Mouse (Mus musculus) limb, embryonic 11.5 days (tissue): Measurements from ENCODE around the gene Acvr1b. TPM values are rescaled to one million over a fixed set of nuclear protein-coding genes. Genes with fewer than 3 reads are reported as not detected.

Experiments
- ATAC-seq: fragments of 200-750 bp; cut with Nextera tagmentation; 2 replicates; pipeline ENCODE4 v1.8.0; 2017; ENCODE audit warnings: low read depth; ENCODE audit not compliant: insufficient number of reproducible peaks, low FRiP score, low TSS enrichment
- DNase-seq: peaks from one replicate; pipeline ENCODE4 v3.0.0-alpha.2; 2015; ENCODE audit warnings: low spot score
- H3K27ac ChIP-seq: fragments of 300-500 bp; sonication (generic); replicated peaks from 2 replicates; pipeline ENCODE4 v1.5.1; 2014; ENCODE audit warnings: low read depth, mild to moderate bottlenecking, low read length
- H3K27me3 ChIP-seq: fragments of 300-500 bp; sonication (generic); 2 replicates; pipeline ENCODE4 v1.6.1; 2014; ENCODE audit warnings: mild to moderate bottlenecking, low read length, mixed read lengths; ENCODE audit not compliant: control insufficient read depth, insufficient read depth
- H3K36me3 ChIP-seq: fragments of 300-500 bp; sonication (generic); 2 replicates; pipeline ENCODE4 v1.6.1; 2014; ENCODE audit warnings: mild to moderate bottlenecking, low read length, moderate library complexity, mixed read lengths; ENCODE audit not compliant: control insufficient read depth, insufficient read depth
- H3K4me1 ChIP-seq: fragments of 300-500 bp; sonication (generic); 2 replicates; pipeline ENCODE4 v1.6.1; 2014; ENCODE audit warnings: low read length, mixed read lengths; ENCODE audit not compliant: control insufficient read depth, insufficient read depth
- H3K4me2 ChIP-seq: fragments of 300-500 bp; sonication (generic); 2 replicates; pipeline ENCODE4 v1.6.1; 2014; ENCODE audit warnings: low read depth, mild to moderate bottlenecking, moderate library complexity; ENCODE audit not compliant: severe bottlenecking
- H3K4me3 ChIP-seq: fragments of 300-500 bp; sonication (generic); 2 replicates; pipeline ENCODE4 v1.5.1; 2014; ENCODE audit warnings: low read depth, low read length
- H3K9ac ChIP-seq: fragments of 300-500 bp; sonication (generic); 2 replicates; pipeline ENCODE4 v1.6.1; 2014; ENCODE audit warnings: mild to moderate bottlenecking, low read length
- H3K9me3 ChIP-seq: fragments of 300-500 bp; sonication (generic); 2 replicates; pipeline ENCODE4 v1.6.1; 2016; ENCODE audit warnings: low read length; ENCODE audit not compliant: control insufficient read depth
- WGBS: fragments of 180-500 bp; shearing (Covaris S2); extraction: QIAGEN DNeasy Blood & Tissue Kit; methylation state at CpG from one replicate; pipeline ENCODE4 v1.1.7; 2014; 5-methylcytosine and 5-hydroxymethylcytosine counted together
- polyA plus RNA-seq: library from polyadenylated mRNA; unstranded; fragments of >200 nt; fragmentation: Nextera tagmentation; extraction: Ambion mirVana; gene quantifications from 2 replicates; pipeline ENCODE4 v1.2.1, GENCODE M21; 2014

The Acvr1b gene
- polyA plus RNA-seq, 1 experiment from 2014 or later = 9.4 TPM

DNA sequence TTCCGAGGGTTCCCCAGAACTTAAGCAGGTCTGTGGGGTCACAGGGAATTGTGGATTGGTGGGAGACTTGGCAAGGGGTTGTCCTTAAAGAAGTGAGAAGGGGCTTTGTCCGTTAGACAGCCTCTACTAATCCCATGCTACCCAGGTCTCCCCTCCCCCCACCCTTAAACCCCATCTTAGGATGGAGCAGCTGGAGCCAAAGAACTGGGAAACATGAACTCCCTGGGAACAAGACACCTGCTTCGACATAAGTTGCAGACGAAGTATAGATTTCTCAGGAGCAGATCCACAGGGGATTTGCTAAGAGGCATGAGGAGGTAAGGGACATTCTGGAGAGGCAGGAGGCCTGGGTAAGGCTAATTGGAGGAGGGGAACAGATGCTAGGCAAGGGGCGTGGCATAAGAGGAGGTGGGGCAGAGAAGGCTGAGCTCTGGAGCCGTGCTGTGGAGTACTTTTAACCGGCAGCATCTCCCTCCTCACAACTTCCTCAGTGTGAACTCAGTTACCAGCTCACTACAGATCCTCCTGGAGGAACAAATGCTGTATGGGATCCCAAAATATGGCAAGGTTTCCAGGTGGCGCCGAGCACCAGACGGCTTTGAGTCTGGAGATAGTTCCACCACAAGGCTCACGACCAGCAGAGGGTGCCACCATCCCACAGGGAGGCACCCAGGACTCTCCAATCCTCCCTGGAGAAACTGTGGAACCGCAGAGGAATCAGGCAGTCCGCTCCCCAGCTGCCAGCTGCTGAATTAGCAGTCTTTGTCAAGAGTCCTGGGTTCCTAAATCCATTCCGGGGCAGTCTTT lies 47.6 kb downstream of the Acvr1b start:
- Histone ChIP-seq H3K4me1 (peaks cover 33% of the 10 kb centered on the region), H3K27me3 (no peaks in the 10 kb centered on the region), H3K9me3 (no peaks in the 10 kb centered on the region), H3K4me2 (peak overlapping the region; percentile 43), H3K36me3 (no peaks in the 10 kb centered on the region), H3K4me3 (no peak overlapping the region), H3K27ac (peak overlapping the region; percentile 22; the same call in 1 of the 2 replicates), H3K9ac (peak overlapping the region; percentile 8; the same call in 1 of the 2 replicates)
- ATAC-seq = peak; percentile 64
- WGBS = 2% methylated on average over 14 of the region's 14 CpGs
- peak; percentile 83 for DNase-seq

DNA sequence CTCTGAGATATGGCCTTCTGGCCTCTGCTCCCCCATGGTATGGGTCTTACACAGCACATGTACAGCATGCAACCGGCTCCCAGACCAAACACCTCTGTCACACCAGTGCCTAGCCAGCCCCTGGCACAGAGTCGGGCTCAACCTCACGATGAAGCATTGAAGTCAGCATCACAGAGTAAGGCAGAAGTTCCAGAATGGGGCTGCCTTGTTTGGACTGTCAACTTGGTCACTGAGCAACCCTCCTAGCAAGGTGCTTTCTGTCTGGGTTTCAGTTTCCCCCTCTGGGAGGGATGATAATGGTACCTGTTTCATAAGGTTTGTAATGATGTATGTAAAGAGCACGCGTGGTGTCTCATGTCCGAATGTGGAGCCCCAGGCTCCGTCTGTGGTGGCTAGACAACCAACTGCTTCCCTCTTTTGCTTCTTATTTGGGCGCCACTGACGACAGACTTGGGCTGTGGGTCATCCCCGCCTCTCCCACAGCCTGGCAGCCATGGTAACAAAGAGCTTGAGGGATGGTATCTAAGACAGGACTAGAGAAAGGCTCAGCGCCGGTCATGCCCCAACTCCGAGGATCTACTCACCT lies 49.1 kb downstream of the Acvr1b start:
- H3K4me3 ChIP-seq = no peak overlapping the region
- DNase-seq (no peak), ATAC-seq (no peak)
- H3K9ac ChIP-seq = no peak overlapping the region
- H3K4me1 ChIP-seq = peaks cover 40% of the 10 kb centered on the region
- no peaks in the 10 kb centered on the region for H3K27me3 ChIP-seq
- no peak overlapping the region for H3K4me2 ChIP-seq
- H3K36me3 ChIP-seq = no peaks in the 10 kb centered on the region
- WGBS = 45% methylated on average over 13 of the region's 13 CpGs
- no peak overlapping the region for H3K27ac ChIP-seq
- H3K9me3 ChIP-seq = no peaks in the 10 kb centered on the region

DNA sequence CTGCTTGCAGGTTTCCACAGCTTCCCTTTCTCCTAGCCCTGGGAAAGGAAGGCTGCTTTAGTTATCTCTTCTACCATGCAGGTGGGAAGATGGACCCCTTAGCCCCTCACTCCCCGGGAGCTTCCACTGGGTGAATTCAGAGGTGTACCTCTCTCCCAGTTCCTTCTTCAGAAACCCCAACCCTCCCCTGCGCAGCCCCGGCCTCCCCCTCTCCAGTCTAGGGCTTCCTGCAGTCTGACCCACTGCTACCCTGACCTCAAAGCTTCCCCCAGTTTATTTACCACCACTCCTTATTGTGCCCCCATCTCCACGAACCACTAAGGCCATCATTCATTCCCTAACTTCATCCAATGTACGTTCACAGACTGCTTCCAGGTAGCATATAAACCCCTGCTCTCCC lies 49.7 kb downstream of the Acvr1b start:
- Histone ChIP-seq H3K4me1 (peaks cover 44% of the 10 kb centered on the region), H3K27ac (0 out of 2 replicates have a peak overlapping the region, but pooled peaks have one; percentile 30), H3K4me2 (peak overlapping the region; percentile 77), H3K9ac (peak overlapping the region; percentile 92; the same call in 1 of the 2 replicates), H3K4me3 (peak overlapping the region; percentile 82), H3K9me3 (no peaks in the 10 kb centered on the region), H3K27me3 (no peaks in the 10 kb centered on the region), H3K36me3 (no peaks in the 10 kb centered on the region)
- peak; percentile 28 for DNase-seq
- 7% methylated on average over 5 of the region's 5 CpGs for WGBS
- no peak for ATAC-seq

DNA sequence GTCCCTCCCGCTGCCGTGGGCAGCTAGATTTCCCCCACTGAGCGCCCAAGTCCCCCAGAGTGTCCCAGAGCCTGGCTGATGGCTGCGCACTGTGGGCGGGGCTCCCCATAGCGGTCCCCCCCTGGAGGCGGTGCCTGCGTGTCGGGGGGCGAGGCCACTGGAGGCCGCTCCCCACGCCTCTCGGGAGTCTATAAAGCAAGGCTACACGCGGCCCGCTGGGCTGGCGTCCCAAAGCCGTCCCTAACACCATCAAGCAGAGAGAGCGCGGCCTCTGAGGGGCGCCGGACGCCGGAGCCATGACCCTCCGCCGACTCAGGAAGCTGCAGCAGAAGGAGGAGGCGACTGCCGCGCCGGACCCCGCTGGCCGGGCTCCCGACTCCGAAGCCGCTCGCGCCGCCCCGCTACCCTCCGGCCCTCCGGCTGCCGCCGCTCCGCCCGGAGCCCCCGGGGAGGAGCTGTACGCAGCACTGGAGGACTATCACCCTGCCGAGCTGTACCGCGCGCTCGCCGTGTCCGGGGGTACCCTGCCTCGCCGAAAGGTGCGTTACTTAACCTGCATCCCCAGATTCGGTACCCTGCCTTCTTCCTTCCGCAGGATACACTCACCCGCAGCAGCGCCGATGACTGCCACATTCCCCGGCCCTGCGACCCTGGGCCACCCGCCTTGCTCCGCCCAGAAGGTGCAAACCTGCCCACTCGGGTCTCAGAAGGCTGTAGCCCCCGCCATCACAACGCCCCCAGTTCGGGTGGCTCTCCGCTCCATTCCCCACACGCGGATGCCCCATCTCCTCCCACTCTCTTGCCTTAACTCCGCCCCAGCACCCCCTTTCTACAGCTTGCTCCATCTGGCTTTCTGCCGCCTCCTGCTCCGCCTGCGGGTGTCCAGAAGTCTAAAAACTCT lies 50.4 kb downstream of the Acvr1b start, which contains the start of gene Grasp:
Gene Grasp, plus strand, starts transcription at position 183 of the 901 bp plus-strand sequence.
- Histone ChIP-seq H3K4me1 (peaks cover 47% of the 10 kb centered on the region), H3K27me3 (no peaks in the 10 kb centered on the region), H3K4me3 (peak within 1 kb of the TSS; percentile 82), H3K36me3 (no peaks in the 10 kb centered on the region), H3K4me2 (peak within 1 kb of the TSS; percentile 77), H3K9me3 (no peaks in the 10 kb centered on the region), H3K9ac (peak within 1 kb of the TSS; percentile 92), H3K27ac (peak within 1 kb of the TSS; percentile 74)
- under 1% methylated on average over 77 of the region's 77 CpGs for WGBS
- DNase-seq = peak; percentile 91
- ATAC-seq = peak; percentile 72

DNA sequence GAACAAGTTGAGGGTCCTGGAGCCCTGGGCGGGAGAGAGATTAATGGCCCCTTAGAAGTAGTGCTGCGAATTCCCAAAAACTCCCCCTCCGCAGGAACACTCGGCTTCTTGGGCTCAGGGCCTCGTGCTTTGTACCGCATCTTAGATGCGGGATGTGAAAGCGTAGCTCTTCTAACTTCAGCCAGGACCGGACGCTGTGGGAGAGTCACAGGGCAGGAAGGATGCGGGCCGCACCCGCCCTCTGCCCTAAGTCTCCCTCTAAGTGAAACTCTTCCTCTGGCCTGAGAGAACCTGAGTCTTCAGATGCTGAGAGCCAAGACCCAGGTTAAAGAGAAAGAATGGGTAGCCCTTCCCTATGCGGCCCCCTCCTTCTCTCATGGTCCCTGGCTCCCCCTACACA lies 51.1 kb downstream of the Acvr1b start:
- 2% methylated on average over 14 of the region's 14 CpGs for WGBS
- no peak for DNase-seq
- ATAC-seq = no peak
- H3K27ac ChIP-seq = peak overlapping the region; percentile 74
- peak overlapping the region; percentile 82 for H3K4me3 ChIP-seq
- no peaks in the 10 kb centered on the region for H3K27me3 ChIP-seq
- H3K9ac ChIP-seq = peak overlapping the region; percentile 92
- peaks cover 46% of the 10 kb centered on the region for H3K4me1 ChIP-seq
- H3K9me3 ChIP-seq = no peaks in the 10 kb centered on the region
- H3K36me3 ChIP-seq = peaks cover under 1% of the 10 kb centered on the region; the same call in 1 of the 2 replicates
- H3K4me2 ChIP-seq = peak overlapping the region; percentile 77

DNA sequence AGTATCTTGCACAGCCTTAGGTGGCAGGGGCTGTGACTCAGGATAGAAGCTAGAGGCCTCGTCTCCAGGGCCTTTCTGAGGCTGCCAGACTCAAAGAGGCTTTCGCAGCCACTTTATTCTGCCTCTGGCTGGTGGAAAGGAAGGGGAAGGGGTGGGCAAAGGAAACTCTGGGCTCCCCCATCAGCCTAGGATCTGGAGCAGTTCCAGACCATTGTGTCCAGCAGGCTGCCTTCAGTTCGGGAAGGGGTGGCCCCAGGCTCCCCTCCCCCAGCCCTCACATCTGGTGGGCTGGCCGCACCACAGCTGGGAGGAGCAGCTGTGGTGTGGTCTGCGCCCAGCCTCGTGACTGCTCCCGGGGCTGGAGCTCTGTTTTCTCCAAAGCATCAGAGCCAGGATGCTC lies 54.1 kb downstream of the Acvr1b start:
- Histone ChIP-seq H3K9me3 (no peaks in the 10 kb centered on the region), H3K27me3 (no peaks in the 10 kb centered on the region), H3K36me3 (peaks cover 11% of the 10 kb centered on the region; the same call in 1 of the 2 replicates), H3K9ac (peak overlapping the region; percentile 51), H3K4me2 (peak overlapping the region; percentile 23), H3K4me1 (peaks cover 27% of the 10 kb centered on the region), H3K27ac (peak overlapping the region; percentile 90), H3K4me3 (no peak overlapping the region)
- 11% methylated on average over 7 of the region's 7 CpGs for WGBS
- ATAC-seq = peak; percentile 61
- peak; percentile 84 for DNase-seq

DNA sequence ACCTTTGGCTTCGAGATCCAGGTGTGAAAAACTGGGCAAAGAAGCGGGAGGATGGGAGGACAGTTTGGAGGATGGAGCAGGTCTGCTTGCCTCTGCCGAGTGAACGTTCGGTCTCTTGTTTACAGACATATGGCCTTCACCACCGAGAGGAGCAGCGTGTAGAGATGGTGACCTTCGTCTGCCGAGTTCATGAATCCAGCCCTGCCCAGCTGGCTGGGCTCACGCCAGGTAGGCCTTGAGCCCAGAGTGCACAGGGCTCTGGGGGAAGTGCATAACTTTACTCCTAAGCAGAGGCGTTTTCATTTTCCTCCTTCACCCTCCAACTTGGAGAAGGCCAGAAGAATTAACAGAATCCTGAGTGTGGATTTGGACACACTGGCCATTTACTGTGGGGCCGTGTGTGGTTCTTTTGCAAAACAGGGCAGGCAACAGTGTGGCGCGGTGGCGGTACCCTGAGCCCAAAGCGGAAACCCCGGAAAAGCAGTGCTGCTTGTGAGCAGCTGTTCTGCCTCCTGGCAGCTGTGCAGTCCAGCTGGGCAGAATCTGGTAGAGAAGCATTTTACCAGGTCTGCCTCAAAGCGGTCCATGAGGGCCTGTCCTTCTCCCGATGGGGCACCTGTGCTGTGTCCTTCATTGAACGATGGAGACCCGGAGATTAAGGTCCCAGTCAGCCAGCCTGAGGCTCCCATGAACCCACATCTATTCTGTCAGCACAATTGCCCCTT lies 55.2 kb downstream of the Acvr1b start:
- Histone ChIP-seq H3K9ac (no peak overlapping the region), H3K27me3 (no peaks in the 10 kb centered on the region), H3K4me3 (no peak overlapping the region), H3K4me1 (peaks cover 23% of the 10 kb centered on the region), H3K4me2 (no peak overlapping the region), H3K27ac (0 out of 2 replicates have a peak overlapping the region, but pooled peaks have one; percentile 90), H3K36me3 (peaks cover 11% of the 10 kb centered on the region; the same call in 1 of the 2 replicates), H3K9me3 (no peaks in the 10 kb centered on the region)
- WGBS = 88% methylated on average over 21 of the region's 21 CpGs
- ATAC-seq (no peak), DNase-seq (no peak)
